Mouse (Mus musculus) mouse trophoblast stem cell (cell line): ENCODE data around the gene Il11ra1.
"Not testable (repeated sequence)": the region's sequence is repeated elsewhere in the genome, so short reads cannot be mapped to it uniquely, and the experiment has no call there.

Source experiments
- in situ Hi-C, 2 experiments: fragments of 300-500 bp; cut with MseI, MboI; formaldehyde crosslinking; loops; 2 replicates in 1 of 2; 3 replicates in 1 of 2; pipeline ENCODE4 v1.15.1; 2025

Il11ra1 gene

DNA sequence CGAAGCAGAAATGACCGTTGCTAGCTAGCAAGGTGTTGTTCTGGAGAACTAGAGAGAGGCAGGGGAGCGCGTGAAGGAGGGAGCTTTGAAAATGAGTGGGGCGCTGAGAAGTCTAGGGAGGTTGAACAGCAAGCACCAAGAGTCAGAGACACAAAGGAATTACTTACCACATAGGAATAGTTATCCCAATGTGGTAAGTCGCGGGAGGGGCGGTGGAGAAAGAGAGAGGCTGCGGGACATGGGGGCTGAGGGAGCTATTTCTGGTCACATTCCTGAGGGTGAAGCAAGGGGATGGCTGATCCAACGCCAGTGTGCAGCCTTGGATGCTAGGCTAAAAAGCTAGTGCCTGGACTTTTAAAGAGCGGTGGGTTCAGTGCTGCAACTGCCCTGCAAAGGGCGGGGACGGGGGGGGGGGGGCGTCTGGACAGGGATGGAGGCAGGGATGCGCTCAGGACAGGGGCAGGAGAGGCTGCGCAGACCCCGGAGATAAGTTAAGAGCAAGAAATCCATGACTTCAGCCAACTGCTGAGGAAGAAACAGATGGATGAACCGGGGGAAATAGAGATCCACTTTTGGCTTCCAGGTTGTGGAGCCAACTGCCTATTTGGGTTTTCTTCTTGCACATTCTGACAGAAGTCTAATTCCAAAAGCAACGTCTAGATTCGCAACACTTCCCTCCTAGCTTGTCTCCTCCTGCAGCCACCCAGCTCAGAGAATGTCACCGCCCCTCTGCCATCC lies 82.1 kb downstream of the Il11ra1 start:
- in situ Hi-C loops = not testable (repeated sequence)

DNA sequence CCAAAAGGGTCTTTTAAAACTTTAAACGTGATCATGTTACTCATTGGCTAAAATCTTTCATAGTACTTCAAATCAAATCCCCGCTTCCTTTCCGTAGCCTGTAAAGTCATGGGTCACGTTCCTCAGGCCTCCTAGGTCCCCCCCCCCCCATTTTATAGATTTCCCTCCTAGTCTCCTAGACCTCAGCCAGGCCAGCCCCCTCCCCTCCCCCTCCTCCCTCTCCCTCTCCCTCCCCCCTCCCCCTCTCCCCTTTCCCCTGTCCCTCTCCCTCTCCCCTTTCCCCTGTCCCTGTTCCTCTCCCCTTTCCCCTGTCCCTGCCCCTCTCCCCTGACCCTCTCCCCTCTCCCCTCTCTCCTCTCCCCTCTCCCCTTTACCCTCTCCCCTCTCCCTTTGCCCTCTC lies 82.9 kb downstream of the Il11ra1 start:
- in situ Hi-C loops = not testable (repeated sequence)

DNA sequence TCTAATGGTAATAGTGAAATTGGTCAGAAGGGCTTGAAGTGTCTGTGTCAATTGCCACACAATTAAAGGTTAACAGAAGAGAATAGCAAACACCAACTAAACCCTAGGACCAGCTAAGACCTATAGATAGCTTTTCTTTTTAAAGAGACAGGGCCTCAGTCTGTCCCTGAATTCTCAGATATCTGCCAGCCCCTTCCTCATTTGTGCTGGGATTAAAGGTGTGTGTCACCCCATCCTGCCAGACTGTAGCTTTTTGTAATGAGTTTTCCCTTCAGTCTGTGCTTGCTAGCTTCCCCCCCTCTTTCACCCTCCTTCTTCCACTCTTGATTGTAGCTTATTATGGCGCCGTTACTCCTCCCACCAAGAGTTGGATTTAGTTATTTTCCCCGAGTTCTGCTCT lies 83.4 kb downstream of the Il11ra1 start:
- in situ Hi-C loops = not testable (repeated sequence)
